Comparison of ENCODE assay signal across 22 mouse cellular contexts in the genomic region with DNA sequence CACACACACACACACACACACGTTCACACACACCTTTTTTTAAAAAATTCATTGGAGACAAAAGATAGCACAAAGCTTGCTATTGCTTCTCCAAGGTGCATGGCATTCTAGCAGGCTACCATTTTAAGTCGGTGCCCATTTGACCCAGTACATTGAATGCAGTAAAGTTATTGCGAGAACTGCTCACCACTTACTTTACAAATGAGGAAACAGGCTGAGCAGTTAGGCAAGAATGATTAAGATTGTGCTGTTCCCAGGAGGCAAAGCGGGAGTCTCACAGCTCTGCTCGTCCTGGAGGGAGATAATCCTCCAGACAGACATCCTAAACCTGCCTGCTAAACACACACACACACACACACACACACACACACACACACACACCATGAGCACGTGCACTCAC.
"Had no signal": no experiment of that assay in that cellular context is flagged by ENCODE, and none has a peak within 500 bp of the region (broad histone marks: within the 10 kb centered on the region; RNA-seq: fewer than 3 reads in every experiment).

No protein-coding gene starts in this region.

- ATAC-seq: forebrain, embryonic 13.5 days; forebrain, embryonic 14.5 days; forebrain, embryonic 15.5 days; forebrain, embryonic 16.5 days; forebrain, postnatal 0 days had no signal

- DNase-seq: cerebellum, adult 2 months; cerebellum, adult 8-10 months; cerebellum, adult 9-10 months; cerebellum, adult 9-11 months; cerebellum, postnatal 10 days; cerebellum, postnatal 14 days; cerebellum, postnatal 25 days; cerebellum, postnatal 36 days; embryo, embryonic 11 days; forebrain, postnatal 0 days; gastrocnemius, adult 2 months; gastrocnemius, postnatal 10 days; gastrocnemius, postnatal 14 days; gastrocnemius, postnatal 25 days; gastrocnemius, postnatal 36 days; heart, adult 11 months; heart, adult 18-20 months; heart, adult 2 months had no signal
